Mouse (Mus musculus) frontal cortex, adult (tissue): ENCODE measurements at regions not wholly inside any gene's neighbourhood (a gene's known extent, or its start where the extent isn't known, plus 50 kb on each side); places are given as distances from the start of the nearest gene placed in this dataset.
A peak's percentile ranks its signal among the peaks of the same experiment; 100 is the strongest.
"Not testable (repeated sequence)": the region's sequence is repeated elsewhere in the genome, so short reads cannot be mapped to it uniquely, and the experiment has no call there.

Experiments
- ATAC-seq: cut with Nextera tagmentation; 2 replicates; pipeline ENCODE4 v1.9.2; 2017; ENCODE audit warnings: mild to moderate bottlenecking, moderate library complexity, mixed read lengths; ENCODE audit not compliant: low TSS enrichment

DNA sequence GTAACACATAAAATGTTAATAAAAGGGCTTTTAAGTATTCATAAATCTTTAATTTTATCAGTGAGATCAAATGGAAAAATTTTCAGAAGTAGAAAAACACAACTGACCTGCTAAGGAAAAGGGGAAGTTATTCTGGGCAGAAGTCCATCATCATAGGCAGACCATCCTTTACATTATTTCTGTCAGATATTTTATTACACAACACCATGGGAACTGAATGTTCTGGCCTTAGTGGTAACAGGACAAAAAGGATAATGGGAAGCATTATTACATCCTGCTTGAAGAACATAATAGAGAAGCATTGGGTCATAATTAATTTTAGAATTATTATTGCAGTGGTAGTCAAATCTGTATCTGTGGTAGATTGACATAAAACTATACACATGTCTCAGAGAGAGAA, 603.5 kb upstream of the Gje1 start:
- no peak for ATAC-seq

DNA sequence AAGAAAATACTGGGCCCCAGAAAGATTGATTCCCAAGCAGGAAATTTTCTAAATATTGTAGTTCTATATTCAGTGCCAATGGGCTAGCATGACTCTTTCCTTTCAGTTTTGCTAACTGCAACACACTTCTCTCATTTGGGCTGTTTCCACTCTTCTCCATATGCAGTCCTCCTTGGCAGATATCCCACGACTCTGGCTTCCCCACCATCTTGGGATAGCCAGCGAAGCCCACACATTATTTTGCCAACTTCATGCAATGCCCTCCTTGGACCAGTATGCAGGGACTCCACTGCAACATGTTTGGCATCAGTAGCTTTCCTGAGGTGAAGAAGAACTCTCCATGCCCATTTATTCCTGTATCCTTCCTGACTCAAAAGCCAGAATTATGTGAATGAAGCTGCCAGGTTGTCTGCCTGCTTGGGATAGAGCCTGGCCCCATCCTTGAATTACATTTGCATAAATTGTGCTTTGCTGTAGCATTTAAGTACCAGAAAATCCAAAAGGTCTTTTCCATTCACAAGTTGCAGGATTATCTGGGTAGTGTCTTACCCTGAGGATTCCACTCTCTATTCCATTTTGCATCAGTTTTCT, 599.1 kb upstream of the Gje1 start:
- ATAC-seq = peak; percentile 97

DNA sequence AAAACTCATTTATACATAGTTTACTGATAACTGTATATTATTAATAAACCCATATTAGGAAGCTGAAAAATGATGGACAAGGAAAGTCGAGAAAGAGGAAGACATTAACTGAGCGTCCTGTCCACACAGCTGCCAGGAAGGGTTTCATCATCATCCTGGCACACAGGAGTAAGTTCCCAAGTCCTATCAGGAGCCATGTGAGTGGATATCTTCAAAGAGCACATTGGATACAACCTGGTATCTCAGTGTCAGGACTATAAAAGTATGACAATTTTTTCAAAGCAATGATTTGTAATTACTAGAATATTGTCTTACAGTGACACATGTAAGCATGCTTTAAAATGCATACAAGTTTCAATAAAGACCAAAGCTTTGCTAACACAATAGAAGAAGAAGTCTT, 592.6 kb upstream of the Gje1 start:
- ATAC-seq = no peak

DNA sequence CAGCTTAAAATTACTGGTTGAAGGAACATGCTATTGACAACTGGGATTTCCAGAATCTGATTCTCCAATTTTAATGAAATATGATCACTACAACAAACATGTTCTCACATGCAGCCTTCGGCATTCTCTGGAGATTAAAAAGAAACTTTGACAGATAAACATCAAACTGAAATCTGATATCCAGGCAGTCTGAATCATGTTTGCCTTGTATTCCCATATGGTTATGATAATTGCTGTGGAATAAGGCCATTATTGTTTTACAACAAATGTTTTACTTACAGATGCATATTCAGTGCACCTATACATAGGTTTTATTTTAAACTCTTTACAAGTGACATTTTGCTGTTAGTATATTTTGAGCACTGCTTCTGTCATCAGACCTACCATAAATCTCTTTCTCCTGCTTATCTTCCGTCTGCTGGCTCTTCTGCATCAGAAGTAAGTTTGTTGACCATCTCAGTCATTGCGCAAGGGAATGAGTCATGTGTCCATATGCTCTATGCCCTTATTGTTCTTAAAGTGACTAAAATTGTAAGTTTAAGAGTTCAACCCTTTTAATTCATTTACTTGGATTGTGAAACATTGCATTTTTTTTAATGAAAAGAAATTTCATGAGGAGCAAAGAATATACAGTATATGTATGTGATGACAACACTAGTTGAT, 587.9 kb upstream of the Gje1 start:
- ATAC-seq = no peak

DNA sequence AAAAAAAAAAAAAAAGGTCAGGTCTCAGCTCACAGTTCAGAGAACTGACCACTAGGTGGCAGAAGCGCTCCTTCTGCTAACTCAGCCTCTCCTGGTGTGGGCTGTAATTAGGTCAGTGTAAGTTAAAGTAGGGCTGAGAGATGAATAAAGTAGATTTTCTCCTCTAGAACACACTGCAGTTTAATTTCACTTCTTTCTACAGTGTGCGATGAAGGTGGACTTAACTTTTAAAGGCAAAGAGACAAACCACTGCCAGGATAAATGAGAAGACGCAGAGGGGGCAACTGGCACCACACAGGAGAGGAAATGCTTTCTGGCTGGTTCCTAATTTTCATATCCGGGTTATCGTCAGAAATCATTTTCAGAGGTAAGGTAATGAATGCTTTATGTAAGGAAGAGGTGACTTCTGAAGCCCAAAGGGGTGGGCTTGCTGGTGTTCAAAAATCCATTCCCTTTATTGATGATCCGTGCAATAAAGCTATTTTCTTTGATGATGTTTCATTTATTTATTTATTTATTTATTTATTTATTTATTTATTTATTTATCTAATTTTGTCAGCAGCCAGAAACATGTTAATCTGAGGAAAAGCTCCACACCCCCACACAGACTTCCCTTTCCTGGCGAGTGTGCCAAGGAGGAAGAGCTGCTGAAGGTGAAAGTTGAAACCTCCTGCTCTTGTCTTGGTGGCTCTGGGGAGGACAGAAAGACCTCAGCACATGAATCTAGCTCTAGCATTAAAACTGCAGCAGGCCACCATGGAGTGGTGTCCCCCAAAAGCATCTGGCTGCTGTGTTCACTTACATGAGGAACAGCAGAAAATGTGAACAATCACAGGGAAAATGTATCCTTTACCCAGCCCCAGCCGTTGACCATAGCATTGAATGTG, 582.4 kb upstream of the Gje1 start:
- ATAC-seq = peak; percentile 95

DNA sequence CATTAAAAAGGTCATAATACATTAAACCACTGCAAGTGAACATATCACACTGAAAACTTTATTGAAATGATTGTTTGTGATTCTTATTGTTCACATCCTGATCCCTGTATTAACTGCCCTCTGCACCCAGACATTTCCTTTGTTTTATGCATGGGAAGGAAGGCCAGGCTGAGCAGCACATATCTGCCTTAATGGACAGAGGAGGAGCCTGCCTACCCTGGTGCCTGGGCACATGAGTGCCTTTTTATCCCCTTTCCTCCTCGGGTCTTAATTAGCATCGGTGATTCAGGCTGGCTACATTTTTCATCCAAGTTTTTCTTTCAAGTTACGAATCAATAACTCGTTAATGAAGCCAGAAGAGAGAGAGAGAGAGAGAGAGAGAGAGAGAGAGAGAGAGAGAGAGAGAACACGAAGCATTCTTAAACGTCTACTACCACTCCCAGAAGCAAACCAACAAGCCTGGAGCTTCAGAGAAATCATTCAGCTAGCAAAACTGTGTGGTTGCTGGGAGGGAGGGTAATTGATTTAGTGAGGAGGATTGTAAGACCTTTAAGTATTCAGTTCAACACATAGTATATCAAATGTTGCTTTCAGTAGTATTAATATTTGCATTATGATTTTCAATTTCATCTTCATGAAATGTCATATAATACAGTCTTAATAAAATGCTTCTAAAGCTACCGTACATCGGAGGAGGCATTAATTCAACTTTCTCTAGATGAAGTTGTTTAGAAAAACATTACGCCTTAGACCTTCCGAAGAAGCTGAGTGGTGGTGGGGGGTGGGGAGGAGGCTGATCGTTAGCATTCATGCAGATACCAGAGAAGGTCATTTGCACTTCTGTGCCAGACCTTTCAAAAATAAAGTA, 581.6 kb upstream of the Gje1 start:
- no peak for ATAC-seq

DNA sequence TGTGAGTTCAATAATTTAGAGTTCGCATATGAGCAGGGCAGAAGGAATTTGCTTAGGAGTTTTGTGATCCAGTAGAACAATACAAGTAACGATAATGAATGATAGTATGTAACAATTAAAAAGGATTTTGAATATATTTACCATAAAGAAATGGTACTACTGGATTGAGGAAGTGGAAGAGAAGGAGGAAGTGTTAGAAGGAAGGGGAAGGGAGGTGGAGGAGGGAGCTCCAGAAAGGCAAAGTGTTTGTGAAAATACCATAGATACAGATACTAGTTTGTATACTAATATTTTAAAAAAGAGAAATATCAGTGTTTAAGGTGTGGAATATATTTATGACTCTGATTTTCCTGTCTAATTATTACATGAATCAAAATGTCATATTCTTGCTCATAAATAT, 579.2 kb upstream of the Gje1 start:
- no peak for ATAC-seq

DNA sequence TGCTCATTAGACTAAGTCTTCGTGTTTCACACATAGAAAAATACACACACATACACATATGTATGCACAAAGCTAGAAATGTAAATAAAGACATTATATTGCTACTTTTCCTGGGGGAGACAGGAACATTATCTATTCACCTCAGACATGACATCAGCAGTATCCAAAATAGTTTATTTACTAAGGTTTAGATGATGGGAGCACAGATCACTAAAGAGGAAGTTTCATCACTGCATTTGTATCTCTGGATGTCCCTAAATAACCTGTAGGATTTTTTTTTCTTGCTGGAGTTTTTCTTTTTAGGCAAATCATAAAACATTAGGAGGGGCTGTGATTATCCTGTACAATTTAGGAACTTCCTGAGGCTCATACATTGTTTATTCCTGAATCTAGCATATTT, 576.1 kb upstream of the Gje1 start:
- ATAC-seq = no peak

DNA sequence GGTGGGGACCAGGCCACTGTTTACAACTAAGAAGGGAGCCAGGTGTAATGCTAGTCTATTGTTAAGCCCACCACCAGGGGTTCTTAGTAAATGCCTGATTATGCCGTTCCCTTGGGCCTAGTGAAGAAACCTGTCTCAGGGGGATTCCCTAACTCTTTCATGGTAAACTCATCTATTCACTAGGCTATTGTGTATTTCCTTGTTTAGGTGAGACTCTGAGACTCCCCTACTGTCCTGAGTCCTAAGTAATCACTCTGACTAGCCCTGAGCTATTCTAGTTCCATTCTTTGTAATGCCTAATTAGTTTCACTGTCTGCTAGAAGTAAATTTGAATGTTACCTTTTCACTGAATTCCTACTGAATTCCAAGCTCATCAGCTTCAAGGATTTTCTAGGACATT, 545.3 kb upstream of the Gje1 start:
- not testable (repeated sequence) for ATAC-seq

DNA sequence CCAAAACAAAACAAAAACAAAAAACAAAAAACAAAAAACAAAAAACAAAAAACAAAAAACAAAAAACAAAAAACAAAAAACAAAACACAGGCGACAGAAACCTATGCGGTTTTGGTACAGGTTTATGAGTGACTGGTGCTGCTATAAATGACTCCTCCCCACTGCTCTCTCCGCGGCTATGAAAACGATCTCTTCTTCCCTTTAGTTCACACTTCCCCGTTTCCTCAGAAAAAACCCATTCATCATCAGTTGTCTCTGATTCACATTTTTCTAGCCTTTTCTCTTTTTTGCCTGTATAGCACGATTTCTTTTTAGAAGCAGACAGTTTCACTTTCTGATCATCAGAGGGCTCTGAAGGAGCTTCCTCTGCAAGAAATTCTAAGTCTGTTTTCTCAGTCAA, 544.3 kb upstream of the Gje1 start:
- ATAC-seq = not testable (repeated sequence)

DNA sequence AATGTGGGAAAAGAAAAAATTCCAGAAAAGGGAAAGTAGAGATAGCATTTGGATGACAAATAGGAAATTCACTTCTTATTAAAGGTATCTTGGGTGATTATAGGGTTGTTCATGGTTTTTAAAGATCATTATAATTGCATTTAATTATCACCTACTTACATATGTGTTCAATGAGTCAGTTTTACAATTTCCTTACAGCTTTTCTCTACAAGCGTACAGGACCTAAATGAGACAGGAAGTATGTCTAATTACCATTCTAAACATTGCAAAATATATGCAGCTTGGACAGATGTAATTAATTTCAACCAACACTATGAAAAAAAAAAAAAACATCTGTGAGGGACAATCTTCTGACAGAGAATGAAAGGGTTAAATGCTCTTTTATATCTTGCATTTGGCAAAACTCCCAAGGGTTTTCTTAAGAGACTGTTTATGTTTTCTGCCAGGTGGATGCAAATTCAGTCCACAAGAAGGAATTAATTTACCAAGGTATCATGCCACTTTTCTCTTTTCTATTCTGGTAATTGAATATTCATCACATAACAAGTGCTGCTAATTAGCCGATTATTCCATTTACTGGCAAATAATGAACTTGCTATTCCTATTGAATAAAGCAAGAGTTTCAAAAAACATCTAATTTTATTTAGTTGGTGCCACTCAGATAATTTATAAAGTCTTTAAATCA, 531.5 kb upstream of the Gje1 start:
- no peak for ATAC-seq

DNA sequence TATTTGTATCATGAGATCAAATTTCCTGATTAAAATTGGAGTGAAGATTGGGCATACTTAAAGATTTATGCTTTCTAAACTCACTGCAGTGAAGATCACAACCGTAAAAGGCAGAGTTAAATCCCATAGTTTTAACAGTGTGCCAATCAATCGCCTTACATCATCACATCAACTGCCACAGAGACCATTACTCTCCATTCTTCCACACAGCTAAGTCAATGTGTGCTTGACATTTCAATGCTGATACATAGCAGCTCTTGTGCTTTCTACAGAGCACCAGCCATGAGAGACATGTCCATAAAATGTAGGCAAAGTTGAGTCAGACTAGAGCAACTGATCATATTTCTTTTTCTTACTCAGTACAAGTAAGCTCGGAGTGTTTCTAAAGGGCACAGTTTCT, 530.9 kb upstream of the Gje1 start:
- ATAC-seq = no peak

DNA sequence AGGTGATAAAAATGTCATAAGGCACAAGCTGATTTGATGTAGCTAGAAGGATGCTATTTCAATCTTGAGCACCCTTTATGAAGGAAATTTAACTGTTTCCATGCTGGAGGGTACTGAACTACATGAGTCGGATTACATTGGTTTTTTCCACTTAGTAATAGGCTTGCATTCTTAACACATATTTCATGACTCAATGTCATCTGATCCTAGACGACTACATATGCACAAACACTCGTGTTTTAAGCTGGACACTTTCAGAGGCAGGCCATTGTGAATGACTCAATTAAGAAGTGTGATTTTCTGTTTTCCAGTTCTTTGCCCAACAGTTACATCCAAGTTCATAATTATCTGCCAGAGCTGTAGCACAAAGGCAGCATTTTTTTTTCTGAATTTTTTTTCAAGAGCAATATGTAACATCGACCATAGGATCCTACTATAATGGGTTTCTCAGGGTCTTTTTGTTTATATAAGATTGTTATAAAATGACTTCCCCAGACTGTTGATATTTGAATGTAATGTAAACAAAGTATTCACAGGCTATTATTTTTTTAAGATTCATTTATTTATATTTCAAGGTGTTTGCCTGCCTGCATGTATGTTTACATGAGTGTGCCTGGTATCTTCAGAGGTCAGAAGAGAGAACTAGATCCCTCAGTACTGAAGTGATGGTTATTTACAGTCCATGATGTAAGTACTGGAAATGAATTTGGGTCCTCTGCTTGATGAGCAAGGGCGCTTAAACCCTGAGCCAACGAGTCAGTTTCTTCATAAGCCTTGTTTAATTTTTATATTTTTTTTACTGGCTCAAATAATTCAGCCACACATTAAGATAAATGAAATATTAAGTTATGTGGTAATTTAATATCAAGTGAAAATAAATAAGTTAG, 526.6 kb upstream of the Gje1 start:
- no peak for ATAC-seq

DNA sequence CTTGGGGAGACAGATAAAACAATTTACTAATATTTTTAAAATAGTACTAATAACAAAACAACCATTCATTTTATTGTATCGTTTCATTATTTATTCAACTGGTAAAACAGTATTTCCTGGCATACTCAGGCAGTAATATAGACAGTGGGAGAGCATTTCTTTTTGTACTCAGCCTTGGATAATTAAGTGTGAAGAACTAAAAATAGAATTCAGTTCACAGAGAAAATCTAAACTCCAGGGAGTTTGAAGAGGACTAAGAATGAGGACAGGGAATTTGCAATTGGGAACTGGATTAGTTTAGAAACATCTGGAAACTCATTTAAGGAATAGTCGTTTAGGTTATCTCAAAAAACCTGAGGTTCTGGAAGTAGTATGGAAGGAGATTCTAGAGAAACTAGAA, 525.4 kb upstream of the Gje1 start:
- ATAC-seq = no peak

DNA sequence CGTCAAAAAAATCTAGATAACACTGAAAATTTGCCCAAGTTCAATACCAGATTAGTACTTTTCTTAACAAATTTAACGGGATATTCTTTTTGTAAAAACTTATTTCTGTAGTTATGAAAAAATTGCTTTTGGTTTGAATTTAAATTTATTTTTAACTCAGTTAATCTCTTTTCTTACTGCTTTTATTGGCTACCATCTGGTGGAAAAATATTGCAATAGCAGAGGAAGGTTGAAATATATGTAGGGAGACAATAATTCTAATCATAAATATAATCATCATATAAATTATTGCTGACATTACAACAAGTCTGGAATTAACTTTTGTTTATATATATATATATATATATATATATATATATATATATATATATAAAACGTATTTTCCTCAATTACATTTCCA, 500.9 kb upstream of the Gje1 start:
- ATAC-seq = no peak

DNA sequence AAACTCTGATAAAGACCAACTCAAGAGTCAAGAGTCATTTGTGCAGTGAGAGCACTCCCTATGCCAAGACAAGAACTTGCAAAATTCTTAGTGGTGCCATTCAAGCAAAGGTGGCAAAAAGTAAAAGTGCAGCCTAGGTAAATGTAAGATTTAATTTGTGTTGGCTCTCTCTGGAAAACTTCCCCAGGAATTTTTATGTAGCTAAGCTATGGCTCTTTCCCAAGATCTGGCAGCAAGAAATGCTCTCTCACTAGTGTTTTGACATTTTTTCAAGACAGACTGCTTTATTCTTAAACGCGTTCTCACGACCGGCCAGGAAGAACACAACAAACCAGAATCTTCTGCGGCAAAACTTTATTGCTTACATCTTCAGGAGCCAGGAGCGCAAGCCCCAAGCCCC, 461.6 kb upstream of the Gje1 start:
- ATAC-seq = peak; percentile 67

DNA sequence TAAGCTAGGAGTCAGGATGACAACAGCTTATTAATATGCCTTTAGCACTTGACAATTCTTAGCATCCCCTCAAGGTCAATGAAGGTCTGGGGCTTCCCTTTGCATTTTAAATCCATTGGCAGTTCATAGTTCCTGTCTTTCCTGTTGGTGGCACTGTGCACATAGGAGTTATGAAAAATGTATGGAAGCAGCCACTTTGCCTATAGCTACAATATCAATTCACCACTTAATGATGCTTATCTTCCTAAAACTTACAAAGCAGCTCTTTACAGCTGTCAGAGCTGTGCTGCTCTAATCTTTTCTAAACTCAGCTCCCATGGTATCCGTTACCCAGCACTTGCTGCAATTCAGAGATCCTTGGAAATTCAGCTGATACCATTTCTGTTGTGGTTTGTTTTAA, 456.4 kb upstream of the Gje1 start:
- peak; percentile 57; the same call in 1 of the 2 replicates for ATAC-seq

DNA sequence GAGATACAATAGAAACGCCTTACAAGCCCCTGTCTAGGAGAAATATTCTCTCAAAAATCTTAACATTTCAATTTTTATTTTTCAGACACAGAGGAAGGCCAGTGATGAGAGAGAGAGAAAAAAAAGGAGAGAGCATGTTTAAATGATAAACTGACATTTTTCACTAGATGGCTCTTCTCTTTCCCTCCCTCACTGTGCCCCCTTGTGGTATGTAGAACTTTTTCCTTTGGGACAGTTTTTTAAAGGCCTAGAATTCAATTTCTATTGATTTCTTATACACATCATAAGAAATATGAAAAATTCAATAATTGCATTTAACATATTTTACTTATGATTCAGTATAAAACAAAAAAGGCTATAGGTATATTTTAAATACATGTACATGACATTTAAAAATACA, 454.5 kb upstream of the Gje1 start:
- ATAC-seq = no peak

DNA sequence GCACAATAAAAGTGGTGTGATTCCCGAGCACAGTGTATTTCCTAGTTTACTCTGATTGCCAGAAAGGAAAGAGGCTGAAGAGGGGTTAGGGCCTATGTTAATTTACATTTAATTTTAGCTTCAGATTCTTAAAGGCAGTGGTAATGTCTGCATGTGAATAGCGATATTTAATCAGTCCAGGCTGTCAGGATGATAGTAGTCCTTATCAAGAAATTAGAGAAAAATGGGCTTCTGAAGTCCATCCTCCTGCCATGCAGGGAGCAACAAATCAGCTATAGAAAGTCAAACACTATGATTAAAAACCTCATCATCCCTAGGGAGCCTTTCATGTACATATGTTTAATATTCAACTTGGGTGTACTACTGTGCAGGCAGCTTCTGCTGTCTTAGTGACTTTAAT, 422.7 kb upstream of the Gje1 start:
- no peak for ATAC-seq
